Mouse (Mus musculus) forebrain, embryonic 10.5 days (tissue): ENCODE measurements at regions not wholly inside any gene's neighbourhood (a gene's known extent, or its start where the extent isn't known, plus 50 kb on each side); places are given as distances from the start of the nearest gene placed in this dataset.

ENCODE experiments used
- DNase-seq: peaks from one replicate; pipeline ENCODE4 v3.0.0-alpha.2; 2017; ENCODE audit warnings: low spot score; ENCODE audit errors: extremely low spot score
- H3K27ac ChIP-seq: fragments of 300-500 bp; sonication (generic); 2 replicates; pipeline ENCODE4 v1.5.1; 2016; ENCODE audit warnings: mild to moderate bottlenecking
- H3K27me3 ChIP-seq: fragments of 300-500 bp; sonication (generic); 2 replicates; pipeline ENCODE4 v1.6.1; 2016; ENCODE audit warnings: mild to moderate bottlenecking; ENCODE audit not compliant: poor library complexity, severe bottlenecking
- H3K36me3 ChIP-seq: fragments of 300-500 bp; sonication (generic); replicated peaks from 2 replicates; pipeline ENCODE4 v1.6.1; 2016; ENCODE audit warnings: mild to moderate bottlenecking, moderate library complexity
- H3K4me1 ChIP-seq: fragments of 300-500 bp; sonication (generic); 2 replicates; pipeline ENCODE4 v1.6.1; 2016
- H3K4me3 ChIP-seq: fragments of 300-500 bp; sonication (generic); 2 replicates; pipeline ENCODE4 v1.5.1; 2016; ENCODE audit warnings: mild to moderate bottlenecking, moderate library complexity
- H3K9me3 ChIP-seq: fragments of 300-500 bp; sonication (generic); 2 replicates; pipeline ENCODE4 v1.6.1; 2016; ENCODE audit warnings: mild to moderate bottlenecking, moderate library complexity
- WGBS: fragments of 180-500 bp; shearing (Covaris S2); methylation state at CpG from one replicate; pipeline ENCODE4 v1.1.7; 2016; 5-methylcytosine and 5-hydroxymethylcytosine counted together

GRCm38 (mm10) chr14:68973636-68974101 lies 320.4 kb downstream of the Synb start:
- H3K36me3 ChIP-seq: no peaks in the 10 kb centered on the region
- H3K4me1 ChIP-seq: peaks cover 7% of the 10 kb centered on the region
- 92% methylated on average over 8 of the region's 8 CpGs for WGBS
- no peak overlapping the region for H3K4me3 ChIP-seq
- no peaks in the 10 kb centered on the region for H3K27me3 ChIP-seq
- H3K27ac ChIP-seq: no peak overlapping the region
- DNase-seq: no peak
- no peaks in the 10 kb centered on the region for H3K9me3 ChIP-seq

GRCm38 (mm10) chr14:68966758-68967157 lies 327.3 kb downstream of the Synb start:
- Histone ChIP-seq H3K27ac (no peak overlapping the region), H3K4me1 (no peaks in the 10 kb centered on the region), H3K4me3 (no peak overlapping the region), H3K9me3 (no peaks in the 10 kb centered on the region), H3K36me3 (no peaks in the 10 kb centered on the region), H3K27me3 (no peaks in the 10 kb centered on the region)
- peak; percentile 53 for DNase-seq
- WGBS: 0% methylated on average over 1 of the region's 1 CpGs

GRCm38 (mm10) chr14:68954577-68955460 lies 339.3 kb downstream of the Synb start:
- 70% methylated on average over 9 of the region's 9 CpGs for WGBS
- Histone ChIP-seq H3K4me3 (no peak overlapping the region), H3K36me3 (no peaks in the 10 kb centered on the region), H3K27me3 (no peaks in the 10 kb centered on the region), H3K27ac (no peak overlapping the region), H3K4me1 (no peaks in the 10 kb centered on the region), H3K9me3 (no peaks in the 10 kb centered on the region)
- DNase-seq: no peak

- no peak for DNase-seq
- H3K4me3 ChIP-seq: no peak overlapping the region
- H3K27ac ChIP-seq: no peak overlapping the region
- H3K36me3 ChIP-seq: no peaks in the 10 kb centered on the region
- 93% methylated on average over 3 of the region's 3 CpGs for WGBS
- H3K27me3 ChIP-seq: no peaks in the 10 kb centered on the region
- H3K9me3 ChIP-seq: no peaks in the 10 kb centered on the region
- H3K4me1 ChIP-seq: peaks cover 22% of the 10 kb centered on the region
Measured at GRCm38 (mm10) chr14:68945906-68946305, 348.2 kb downstream of the Synb start.

GRCm38 (mm10) chr14:68945434-68945833 lies 348.7 kb downstream of the Synb start:
- Histone ChIP-seq H3K27me3 (no peaks in the 10 kb centered on the region), H3K27ac (no peak overlapping the region), H3K36me3 (no peaks in the 10 kb centered on the region), H3K9me3 (no peaks in the 10 kb centered on the region), H3K4me1 (peaks cover 26% of the 10 kb centered on the region), H3K4me3 (no peak overlapping the region)
- no peak for DNase-seq
- 74% methylated on average over 4 of the region's 4 CpGs for WGBS

- Histone ChIP-seq H3K4me3 (no peak overlapping the region), H3K9me3 (no peaks in the 10 kb centered on the region), H3K36me3 (no peaks in the 10 kb centered on the region), H3K4me1 (peaks cover 29% of the 10 kb centered on the region), H3K27ac (no peak overlapping the region), H3K27me3 (no peaks in the 10 kb centered on the region)
- WGBS: 88% methylated on average over 2 of the region's 2 CpGs
- DNase-seq: no peak
Measured at GRCm38 (mm10) chr14:68941759-68942158, 352.3 kb downstream of the Synb start.

- 24% methylated on average over 7 of the region's 7 CpGs for WGBS
- H3K36me3 ChIP-seq: no peaks in the 10 kb centered on the region
- DNase-seq: no peak
- peaks cover 29% of the 10 kb centered on the region for H3K4me1 ChIP-seq
- H3K9me3 ChIP-seq: no peaks in the 10 kb centered on the region
- H3K27me3 ChIP-seq: no peaks in the 10 kb centered on the region
- 0 out of 2 replicates have a peak overlapping the region, but pooled peaks have one; percentile 6 for H3K27ac ChIP-seq
- H3K4me3 ChIP-seq: no peak overlapping the region
Measured at GRCm38 (mm10) chr14:68941132-68941690, 352.9 kb downstream of the Synb start.

- H3K4me3 ChIP-seq: no peak overlapping the region
- DNase-seq: no peak
- 76% methylated on average over 6 of the region's 6 CpGs for WGBS
- H3K36me3 ChIP-seq: no peaks in the 10 kb centered on the region
- no peak overlapping the region for H3K27ac ChIP-seq
- 0 out of 2 replicates have a peak, but pooled peaks cover 3% of the 10 kb centered on the region for H3K27me3 ChIP-seq
- no peaks in the 10 kb centered on the region for H3K9me3 ChIP-seq
- H3K4me1 ChIP-seq: peaks cover 17% of the 10 kb centered on the region
Measured at GRCm38 (mm10) chr14:68935303-68935662, 358.8 kb downstream of the Synb start.

- peak; percentile 31 for DNase-seq
- WGBS: 36% methylated on average over 12 of the region's 12 CpGs
- no peaks in the 10 kb centered on the region for H3K36me3 ChIP-seq
- H3K27me3 ChIP-seq: 0 out of 2 replicates have a peak, but pooled peaks cover 3% of the 10 kb centered on the region
- peaks cover 16% of the 10 kb centered on the region for H3K4me1 ChIP-seq
- H3K9me3 ChIP-seq: no peaks in the 10 kb centered on the region
- H3K27ac ChIP-seq: no peak overlapping the region
- H3K4me3 ChIP-seq: no peak overlapping the region
Measured at GRCm38 (mm10) chr14:68934611-68935302, 359.3 kb downstream of the Synb start.

GRCm38 (mm10) chr14:68927814-68928213 lies 366.3 kb downstream of the Synb start:
- H3K4me3 ChIP-seq: no peak overlapping the region
- no peaks in the 10 kb centered on the region for H3K36me3 ChIP-seq
- H3K27ac ChIP-seq: no peak overlapping the region
- 79% methylated on average over 4 of the region's 4 CpGs for WGBS
- peaks cover 9% of the 10 kb centered on the region for H3K4me1 ChIP-seq
- H3K27me3 ChIP-seq: no peaks in the 10 kb centered on the region
- H3K9me3 ChIP-seq: no peaks in the 10 kb centered on the region
- DNase-seq: no peak

- Histone ChIP-seq H3K27me3 (no peaks in the 10 kb centered on the region), H3K27ac (peak overlapping the region; percentile 9; the same call in 1 of the 2 replicates), H3K36me3 (no peaks in the 10 kb centered on the region), H3K4me3 (no peak overlapping the region), H3K4me1 (peaks cover 21% of the 10 kb centered on the region), H3K9me3 (no peaks in the 10 kb centered on the region)
- no peak for DNase-seq
- 11% methylated on average over 2 of the region's 2 CpGs for WGBS
Measured at GRCm38 (mm10) chr14:68923054-68923453, 371.0 kb downstream of the Synb start.

GRCm38 (mm10) chr14:68922035-68922434 lies 372.1 kb downstream of the Synb start:
- H3K9me3 ChIP-seq: no peaks in the 10 kb centered on the region
- 61% methylated on average over 2 of the region's 2 CpGs for WGBS
- H3K4me1 ChIP-seq: peaks cover 21% of the 10 kb centered on the region
- H3K36me3 ChIP-seq: no peaks in the 10 kb centered on the region
- H3K4me3 ChIP-seq: no peak overlapping the region
- H3K27ac ChIP-seq: no peak overlapping the region
- DNase-seq: no peak
- no peaks in the 10 kb centered on the region for H3K27me3 ChIP-seq
